Mouse (Mus musculus) lung, postnatal 0 days (tissue): ENCODE measurements around the gene Rsrc1.

Experiments
- CTCF ChIP-seq: IDR thresholded peaks from 2 replicates; pipeline ENCODE4 v1.5.1; 2016; ENCODE audit warnings: antibody characterized with exemption, mild to moderate bottlenecking
- EP300 ChIP-seq: IDR thresholded peaks from 2 replicates; pipeline ENCODE4 v1.6.1; 2016; ENCODE audit warnings: antibody characterized with exemption, mild to moderate bottlenecking, control low read depth

DNA sequence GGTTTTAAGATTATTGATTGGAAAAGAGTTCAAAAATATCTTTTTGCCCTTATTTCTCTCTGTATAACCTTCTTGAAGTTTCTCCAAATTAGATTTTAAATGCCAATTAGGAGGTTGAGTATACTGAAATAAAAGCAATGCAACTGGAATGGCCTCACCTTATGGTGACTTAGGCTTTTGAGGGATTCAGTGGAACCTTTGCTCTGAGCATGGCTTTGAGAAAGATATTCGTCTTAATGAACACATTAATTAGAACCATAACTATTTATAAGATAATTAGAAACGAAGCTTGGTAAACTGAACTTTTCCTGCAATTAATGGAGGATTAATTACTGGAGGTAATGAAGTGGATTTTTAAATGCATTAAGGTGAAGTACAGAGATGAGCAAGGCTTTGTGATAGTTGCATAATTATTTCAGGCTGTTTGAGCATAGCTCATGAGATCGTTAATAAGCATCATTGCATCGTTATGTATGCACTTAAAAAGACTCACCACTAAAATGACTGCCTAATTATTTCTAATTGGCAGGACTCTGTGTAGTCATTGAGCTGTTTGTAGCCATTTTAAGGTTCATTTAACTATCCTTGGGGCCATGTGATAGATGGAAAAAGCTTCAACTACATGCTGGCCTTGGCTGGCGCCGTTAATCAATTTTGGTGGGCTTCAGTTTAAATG is 55.3 kb downstream of the Rsrc1 start:
- TF ChIP-seq EP300 (no peak), CTCF (no peak)
